Mouse (Mus musculus): ENCODE results near the gene Mark3.

Gene Mark3

GRCm38 (mm10) chr12:111698346-111698913 lies 124.1 kb downstream of the Mark3 start:
- no peak for DNase-seq (ENCODE audit: low spot score in 2 of 2)

GRCm38 (mm10) chr12:111699542-111699941 lies 125.2 kb downstream of the Mark3 start:
- DNase-seq (ENCODE audit: low spot score in 2 of 2), result no peak

GRCm38 (mm10) chr12:111700920-111701458 lies 126.7 kb downstream of the Mark3 start:
- DNase-seq (ENCODE audit: low spot score in 2 of 2), result no peak

GRCm38 (mm10) chr12:111703301-111703700 lies 129.0 kb downstream of the Mark3 start:
- no peak for DNase-seq (ENCODE audit: low spot score in 2 of 2)

GRCm38 (mm10) chr12:111704609-111705008 lies 130.3 kb downstream of the Mark3 start:
- peak; percentile 55 to 70 for DNase-seq (ENCODE audit: low spot score in 2 of 2)

GRCm38 (mm10) chr12:111705186-111705973 lies 131.1 kb downstream of the Mark3 start:
- peak; percentile 67 to 84 for DNase-seq (ENCODE audit: low spot score in 2 of 2)
